Mouse (Mus musculus) kidney, postnatal 25 days (tissue): Measurements from ENCODE around the gene Gfm2.

ENCODE experiments used
- DNase-seq, 2 experiments: peaks; one replicate each; pipeline ENCODE4 v3.0.0; 2021; ENCODE audit warnings: mixed read lengths in 2 of 2

The Gfm2 gene

GRCm38 (mm10) chr13:97192649-97193048 lies 54.9 kb downstream of the Gfm2 start:
- no peak for DNase-seq

- peak; percentile 81 to 89 for DNase-seq
Observed at GRCm38 (mm10) chr13:97193420-97193819, 55.7 kb downstream of the Gfm2 start.

GRCm38 (mm10) chr13:97196186-97196924 lies 58.6 kb downstream of the Gfm2 start:
- DNase-seq = peak in 1 of 2 experiments; percentile 24

- no peak for DNase-seq
Observed at GRCm38 (mm10) chr13:97196925-97197218, 59.1 kb downstream of the Gfm2 start.

GRCm38 (mm10) chr13:97197932-97198562 lies 60.3 kb downstream of the Gfm2 start, which contains the start of gene Hexb:
Gene Hexb (minus strand): TSS chr13:97198357.
- DNase-seq = peak; percentile 94 to 98

GRCm38 (mm10) chr13:97199123-97199522 lies 61.4 kb downstream of the Gfm2 start:
- DNase-seq = no peak

- DNase-seq = no peak
Observed at GRCm38 (mm10) chr13:97201076-97201475, 63.3 kb downstream of the Gfm2 start.

- peak; percentile 67 to 68 for DNase-seq
Observed at GRCm38 (mm10) chr13:97201896-97202295, 64.2 kb downstream of the Gfm2 start.

GRCm38 (mm10) chr13:97205052-97205701 lies 67.4 kb downstream of the Gfm2 start:
- peak; percentile 90 to 93 for DNase-seq

GRCm38 (mm10) chr13:97206046-97206445 lies 68.3 kb downstream of the Gfm2 start:
- peak; percentile 31 to 66 for DNase-seq

- DNase-seq = no peak
Observed at GRCm38 (mm10) chr13:97207472-97208111, 69.9 kb downstream of the Gfm2 start.

GRCm38 (mm10) chr13:97208112-97208478 lies 70.4 kb downstream of the Gfm2 start:
- DNase-seq = no peak

GRCm38 (mm10) chr13:97208500-97209010 lies 70.8 kb downstream of the Gfm2 start:
- no peak for DNase-seq

- DNase-seq = no peak
Observed at GRCm38 (mm10) chr13:97214583-97215268, 77.0 kb downstream of the Gfm2 start.

GRCm38 (mm10) chr13:97215563-97215962 lies 77.8 kb downstream of the Gfm2 start:
- DNase-seq = no peak

- no peak for DNase-seq
Observed at GRCm38 (mm10) chr13:97216196-97216595, 78.5 kb downstream of the Gfm2 start.

GRCm38 (mm10) chr13:97220022-97220421 lies 82.3 kb downstream of the Gfm2 start:
- DNase-seq = no peak

GRCm38 (mm10) chr13:97223856-97224255 lies 86.1 kb downstream of the Gfm2 start:
- no peak for DNase-seq

- DNase-seq = peak; percentile 68 to 83
Observed at GRCm38 (mm10) chr13:97224341-97224982, 86.7 kb downstream of the Gfm2 start.

- peak; percentile 31 to 44 for DNase-seq
Observed at GRCm38 (mm10) chr13:97225130-97225529, 87.4 kb downstream of the Gfm2 start.

- no peak for DNase-seq
Observed at GRCm38 (mm10) chr13:97227795-97228194, 90.1 kb downstream of the Gfm2 start.

- no peak for DNase-seq
Observed at GRCm38 (mm10) chr13:97230101-97230500, 92.4 kb downstream of the Gfm2 start.
